Mouse (Mus musculus): ENCODE results near the gene Gm13090.

Gm13090 gene

GRCm38 (mm10) chr4:151089270-151089669 is at the start of gene Gm13090:
Gene Gm13090 (plus strand): TSS chr4:151089570.
- DNase-seq (ENCODE audit: extremely low read depth, low read depth, low spot score), result no peak

DNA sequence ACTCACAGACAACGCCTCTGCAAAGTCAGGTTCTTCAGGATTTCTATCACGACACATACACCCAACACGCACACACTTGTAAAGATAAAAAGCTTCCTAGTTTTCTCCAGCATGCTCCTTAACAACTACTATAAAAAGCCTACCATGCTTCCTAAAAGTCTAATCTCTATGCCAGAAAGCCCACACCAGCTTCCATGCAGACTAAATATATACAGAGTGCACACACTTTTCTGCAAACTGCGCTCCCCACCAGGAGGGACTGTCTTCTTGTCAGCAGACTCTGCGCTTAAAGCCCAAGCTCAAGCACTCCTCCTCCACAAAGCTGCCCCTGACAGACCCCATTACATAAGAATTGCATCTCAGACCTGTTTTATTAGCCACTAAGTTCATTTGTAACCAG is 47.9 kb upstream of the Gm13090 start:
- no peak for DNase-seq (ENCODE audit: extremely low read depth, low read depth, low spot score)

DNA sequence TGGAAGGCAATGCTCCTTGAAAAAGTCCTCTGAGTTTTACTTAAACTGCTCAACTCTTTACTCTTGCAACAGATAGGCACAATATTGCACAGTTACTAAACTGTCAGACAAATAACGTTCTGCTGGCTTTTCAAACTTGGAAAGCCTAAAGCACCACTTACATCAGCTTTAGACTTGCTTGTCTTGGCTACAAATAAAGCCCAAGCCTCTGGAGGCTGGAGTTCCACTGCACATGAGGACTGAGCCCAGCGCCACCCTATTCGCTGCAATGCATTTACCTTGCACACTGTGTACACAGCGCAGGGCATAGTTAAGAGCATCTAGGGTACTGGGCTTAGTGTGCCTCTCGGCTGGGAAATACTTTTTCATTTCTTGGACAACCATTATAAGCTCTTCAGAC is 46.1 kb upstream of the Gm13090 start:
- DNase-seq (ENCODE audit: extremely low read depth, low read depth, low spot score), result peak; percentile 95

GRCm38 (mm10) chr4:151044037-151044943 is 45.1 kb upstream of the Gm13090 start, which contains the start of gene Per3:
Gene Per3 (minus strand): TSS chr4:151044665.
- DNase-seq (ENCODE audit: extremely low read depth, low read depth, low spot score), result peak; percentile 50

DNA sequence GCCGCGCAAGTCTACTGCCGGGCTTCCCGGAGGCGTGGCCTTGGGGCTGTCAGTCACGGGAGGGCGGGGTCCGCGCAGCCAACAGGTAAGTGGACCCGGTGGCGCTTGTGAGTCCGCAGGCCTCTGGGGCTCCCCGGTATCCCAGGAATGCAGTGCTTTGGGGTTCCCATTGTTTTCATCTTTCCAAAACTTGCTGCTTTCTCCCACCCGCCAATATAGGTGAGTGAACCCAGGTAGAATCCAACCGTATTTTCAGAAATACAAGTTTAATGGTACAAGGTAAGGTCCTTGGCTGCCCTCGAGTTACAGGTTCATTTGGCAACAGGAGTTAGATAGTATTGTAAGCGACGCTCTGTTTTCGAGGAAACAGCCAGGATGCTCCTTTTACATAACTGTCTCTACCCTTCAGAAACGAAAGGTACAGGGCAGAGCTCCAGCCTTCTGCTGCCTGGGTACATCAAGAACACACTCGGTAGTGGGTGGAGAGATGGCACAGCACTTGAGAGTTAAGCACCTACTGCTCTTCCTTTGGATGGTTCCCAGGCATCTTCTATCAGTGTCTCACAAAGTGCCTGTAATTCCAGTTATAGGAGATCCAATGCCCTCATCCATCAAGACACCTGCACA is 44.3 kb upstream of the Gm13090 start:
- peak; percentile 40 for DNase-seq (ENCODE audit: extremely low read depth, low read depth, low spot score)

- DNase-seq (ENCODE audit: extremely low read depth, low read depth, low spot score), result no peak
Measured at GRCm38 (mm10) chr4:151046524-151046923, 42.8 kb upstream of the Gm13090 start.

GRCm38 (mm10) chr4:151051162-151051561 is 38.2 kb upstream of the Gm13090 start:
- DNase-seq (ENCODE audit: extremely low read depth, low read depth, low spot score), result no peak

GRCm38 (mm10) chr4:151057347-151058321 is 31.7 kb upstream of the Gm13090 start, which contains the start of gene Vamp3:
Gene Vamp3 (minus strand): TSS chr4:151057963.
- peak; percentile 76 for DNase-seq (ENCODE audit: extremely low read depth, low read depth, low spot score)

- DNase-seq (ENCODE audit: extremely low read depth, low read depth, low spot score), result no peak
Measured at GRCm38 (mm10) chr4:151058634-151059033, 30.7 kb upstream of the Gm13090 start.

DNA sequence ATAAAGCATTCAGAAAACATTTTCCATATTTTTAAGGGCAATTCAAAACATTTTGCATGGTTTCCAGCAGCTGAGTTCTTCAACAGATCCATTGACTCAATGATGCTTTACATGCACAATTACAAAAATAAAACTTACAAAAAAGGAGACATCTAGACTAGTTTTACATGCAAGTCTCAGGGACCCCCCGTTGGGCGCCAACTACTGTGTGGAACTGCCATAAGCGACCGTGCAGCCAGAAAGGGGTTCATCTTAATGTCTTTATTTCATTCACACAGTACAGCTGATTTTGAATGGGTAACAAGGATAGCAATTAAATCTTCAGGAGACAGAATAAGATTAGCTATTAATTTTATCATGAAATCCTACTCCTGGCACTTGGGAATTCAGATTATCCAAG is 29.8 kb upstream of the Gm13090 start:
- DNase-seq (ENCODE audit: extremely low read depth, low read depth, low spot score), result no peak

DNA sequence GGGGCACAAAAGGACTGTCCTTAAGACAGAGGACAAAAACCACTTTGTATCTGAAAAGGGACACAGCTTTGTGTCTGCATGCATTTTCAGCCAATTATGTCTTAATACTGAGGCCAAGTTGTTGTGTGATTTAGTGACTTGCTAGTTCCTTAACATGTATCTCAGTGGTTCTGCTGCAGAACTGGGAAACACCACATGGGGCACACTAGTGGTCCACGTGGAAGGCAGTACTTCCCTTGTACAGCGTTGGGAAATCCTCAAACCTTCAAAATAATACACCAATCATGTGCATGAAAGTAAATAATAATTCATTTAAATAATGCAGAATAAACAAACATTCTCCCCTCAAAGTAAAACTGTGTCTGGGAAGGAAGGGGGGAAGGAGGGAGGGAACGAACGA is 20.6 kb upstream of the Gm13090 start:
- no peak for DNase-seq (ENCODE audit: extremely low read depth, low read depth, low spot score)

DNA sequence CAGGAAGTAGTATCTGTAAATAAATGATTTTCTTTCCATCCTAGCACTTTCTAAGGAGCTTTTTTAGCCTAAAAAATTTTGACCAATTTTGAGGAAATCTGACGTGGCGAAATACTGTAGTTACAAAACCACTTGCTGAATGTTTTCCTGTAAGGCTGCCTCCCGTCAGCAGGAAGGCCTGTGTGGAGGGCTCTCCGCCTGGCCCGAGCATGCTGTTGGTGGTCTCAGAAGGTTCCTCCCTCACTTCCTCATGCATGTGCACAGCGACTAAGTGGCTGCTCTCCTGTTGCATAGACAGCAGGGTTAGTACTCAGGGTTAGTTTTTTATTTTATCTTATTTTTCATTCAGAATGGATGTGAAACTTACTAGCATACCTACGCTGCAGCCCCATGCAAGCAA is 18.4 kb upstream of the Gm13090 start:
- no peak for DNase-seq (ENCODE audit: extremely low read depth, low read depth, low spot score)

GRCm38 (mm10) chr4:151073108-151073744 is 16.1 kb upstream of the Gm13090 start:
- no peak for DNase-seq (ENCODE audit: extremely low read depth, low read depth, low spot score)

DNA sequence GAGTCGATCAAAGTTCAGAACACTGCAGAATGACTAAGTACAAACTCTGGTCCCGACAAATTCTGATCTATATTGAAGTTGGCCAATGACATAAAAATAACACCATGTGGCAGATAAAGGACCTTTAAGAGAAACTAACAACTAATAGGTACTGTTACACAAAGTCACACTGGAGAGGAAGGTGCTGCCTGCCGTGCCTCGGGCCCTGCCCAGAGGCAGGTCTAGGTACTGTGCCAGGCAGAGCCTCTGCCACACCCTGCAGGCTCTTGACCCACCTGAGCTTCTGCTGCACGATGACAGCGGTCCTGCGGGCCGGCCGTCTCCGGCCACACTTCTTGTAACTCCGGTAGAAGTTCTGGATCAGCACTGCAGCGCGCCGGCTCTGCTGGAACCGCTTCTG is 14.6 kb upstream of the Gm13090 start:
- DNase-seq (ENCODE audit: extremely low read depth, low read depth, low spot score), result no peak

DNA sequence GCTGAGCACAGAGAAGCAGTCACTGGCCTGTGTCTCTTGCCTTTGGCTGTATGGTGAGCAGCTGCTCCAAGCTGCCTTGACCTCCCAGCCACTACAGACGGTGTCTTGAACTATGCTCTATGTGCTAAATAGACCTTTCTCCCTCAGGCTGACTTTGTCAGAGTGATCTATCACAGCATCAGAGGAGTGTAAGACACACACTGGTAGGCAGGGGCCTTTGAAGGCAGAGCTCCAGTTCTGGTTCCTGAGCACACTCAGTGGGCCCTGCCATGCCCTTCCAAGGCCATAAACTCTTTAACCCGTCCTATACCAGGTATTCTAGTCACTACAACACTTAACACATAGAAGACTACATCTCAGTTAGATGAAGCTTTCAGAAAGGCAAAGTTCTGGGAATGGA is 8.0 kb upstream of the Gm13090 start:
- no peak for DNase-seq (ENCODE audit: extremely low read depth, low read depth, low spot score)

GRCm38 (mm10) chr4:151081977-151082376 is 7.4 kb upstream of the Gm13090 start:
- no peak for DNase-seq (ENCODE audit: extremely low read depth, low read depth, low spot score)

GRCm38 (mm10) chr4:151083027-151083426 is 6.3 kb upstream of the Gm13090 start:
- no peak for DNase-seq (ENCODE audit: extremely low read depth, low read depth, low spot score)

- no peak for DNase-seq (ENCODE audit: extremely low read depth, low read depth, low spot score)
Measured at GRCm38 (mm10) chr4:151087358-151087757, 2.0 kb upstream of the Gm13090 start.

GRCm38 (mm10) chr4:151088819-151089218 is 551 bp upstream of the Gm13090 start:
- no peak for DNase-seq (ENCODE audit: extremely low read depth, low read depth, low spot score)

GRCm38 (mm10) chr4:151095207-151095606 is 5.8 kb downstream of the Gm13090 start:
- no peak for DNase-seq (ENCODE audit: extremely low read depth, low read depth, low spot score)

Measured in fat pad, adult 2 months (tissue).